Mouse (Mus musculus) embryonic facial prominence, embryonic 11.5 days (tissue): ENCODE results near the gene Trcg1. TPM values are rescaled to one million over a fixed set of nuclear protein-coding genes. Genes with fewer than 3 reads are reported as not detected.

Experiments
- ATAC-seq: fragments of 200-750 bp; cut with Nextera tagmentation; replicated peaks from 2 replicates; pipeline ENCODE4 v1.8.0; 2017; ENCODE audit warnings: low read depth; ENCODE audit not compliant: insufficient number of reproducible peaks, low FRiP score, low TSS enrichment
- DNase-seq: peaks from one replicate; pipeline ENCODE4 v3.0.0-alpha.2; 2015; ENCODE audit warnings: low spot score
- H3K27ac ChIP-seq: fragments of 300-500 bp; sonication (generic); replicated peaks from 2 replicates; pipeline ENCODE4 v1.5.1; 2014; ENCODE audit warnings: mild to moderate bottlenecking, low read depth, low read length, control low read depth
- H3K27me3 ChIP-seq: fragments of 300-500 bp; sonication (generic); 2 replicates; pipeline ENCODE4 v1.6.1; 2014; ENCODE audit warnings: mild to moderate bottlenecking, low read length, moderate library complexity, mixed read lengths; ENCODE audit not compliant: control insufficient read depth, insufficient read depth
- H3K36me3 ChIP-seq: fragments of 300-500 bp; sonication (generic); replicated peaks from 2 replicates; pipeline ENCODE4 v1.6.1; 2014; ENCODE audit warnings: low read depth, mild to moderate bottlenecking, low read length, moderate library complexity, mixed read lengths; ENCODE audit not compliant: control insufficient read depth, insufficient read depth
- H3K4me1 ChIP-seq: fragments of 300-500 bp; sonication (generic); 2 replicates; pipeline ENCODE4 v1.6.1; 2014; ENCODE audit warnings: low read length, mixed read lengths; ENCODE audit not compliant: control insufficient read depth, insufficient read depth
- H3K4me2 ChIP-seq: fragments of 300-500 bp; sonication (generic); 2 replicates; pipeline ENCODE4 v1.6.1; 2014; ENCODE audit warnings: low read depth, mild to moderate bottlenecking, control low read depth, low read length, moderate library complexity
- H3K4me3 ChIP-seq: fragments of 300-500 bp; sonication (generic); 2 replicates; pipeline ENCODE4 v1.5.1; 2014; ENCODE audit warnings: low read depth, low read length, control low read depth
- H3K9ac ChIP-seq: fragments of 300-500 bp; sonication (generic); replicated peaks from 2 replicates; pipeline ENCODE4 v1.6.1; 2014; ENCODE audit warnings: mild to moderate bottlenecking, control low read depth, low read length
- H3K9me3 ChIP-seq: fragments of 300-500 bp; sonication (generic); replicated peaks from 2 replicates; pipeline ENCODE4 v1.6.1; 2016; ENCODE audit warnings: mild to moderate bottlenecking, low read length, inconsistent platforms, mixed read lengths; ENCODE audit not compliant: control insufficient read depth
- WGBS: fragments of 180-500 bp; shearing (Covaris S2); extraction: QIAGEN DNeasy Blood & Tissue Kit; methylation state at CpG from one replicate; pipeline ENCODE4 v1.1.7; 2014; 5-methylcytosine and 5-hydroxymethylcytosine counted together
- polyA plus RNA-seq: library from polyadenylated mRNA; unstranded; fragments of >200 nt; fragmentation: Nextera tagmentation; extraction: Ambion mirVana; gene quantifications from 2 replicates; pipeline ENCODE4 v1.2.1, GENCODE M21; 2014

Gene Trcg1
- polyA plus RNA-seq, 1 experiment from 2014 or later: not detected

DNA sequence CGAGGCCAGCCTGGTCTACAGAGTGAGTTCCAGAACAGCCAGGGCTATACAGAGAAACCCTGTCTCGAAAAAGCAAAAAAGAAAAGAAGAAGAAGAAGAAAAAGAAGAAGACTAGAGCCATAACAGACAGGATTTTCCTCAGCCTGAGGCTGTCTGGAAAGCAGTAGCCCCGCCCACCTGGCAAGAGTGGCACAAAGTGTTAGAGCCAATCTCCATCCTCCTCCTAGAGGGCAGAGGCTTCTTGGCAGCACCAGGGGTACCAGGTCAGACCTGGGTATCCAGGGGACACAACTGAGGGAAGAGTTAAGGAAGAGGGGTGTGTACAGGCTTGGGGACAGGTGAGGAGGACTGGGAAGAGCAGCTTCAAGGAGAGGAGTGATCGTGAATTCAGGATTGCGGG is 1.3 kb downstream of the Trcg1 start:
- Histone ChIP-seq H3K4me1 (no peaks in the 10 kb centered on the region), H3K27me3 (no peaks in the 10 kb centered on the region), H3K27ac (no peak overlapping the region), H3K9me3 (no peaks in the 10 kb centered on the region), H3K9ac (no peak overlapping the region), H3K36me3 (no peaks in the 10 kb centered on the region), H3K4me3 (no peak overlapping the region), H3K4me2 (no peak overlapping the region)
- DNase-seq: no peak
- WGBS: 89% methylated on average over 5 of the region's 5 CpGs
- no peak for ATAC-seq

DNA sequence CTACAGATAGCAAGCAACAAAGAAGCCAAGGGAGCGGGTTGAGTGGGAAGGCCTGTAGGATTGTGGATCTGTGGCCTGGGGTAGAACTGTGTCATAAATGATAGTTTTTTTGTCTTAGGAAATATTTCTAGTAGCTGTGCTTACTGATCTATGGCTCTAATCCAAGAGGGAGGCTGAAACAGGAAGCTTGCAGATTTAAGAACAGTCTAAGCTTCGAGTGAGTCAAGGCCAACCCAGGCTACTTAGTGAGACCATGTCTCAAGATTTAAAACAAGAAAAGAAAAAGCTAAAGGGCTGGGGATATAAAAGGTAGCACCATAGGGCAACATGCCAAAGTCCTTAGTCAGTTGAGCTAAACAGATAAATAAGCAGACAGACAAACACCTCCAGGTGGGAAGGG is 1.9 kb downstream of the Trcg1 start:
- Histone ChIP-seq H3K4me1 (no peaks in the 10 kb centered on the region), H3K27ac (no peak overlapping the region), H3K36me3 (no peaks in the 10 kb centered on the region), H3K9ac (no peak overlapping the region), H3K9me3 (no peaks in the 10 kb centered on the region), H3K27me3 (no peaks in the 10 kb centered on the region), H3K4me2 (no peak overlapping the region), H3K4me3 (no peak overlapping the region)
- no peak for DNase-seq
- ATAC-seq: no peak
- 89% methylated on average over 2 of the region's 2 CpGs for WGBS

DNA sequence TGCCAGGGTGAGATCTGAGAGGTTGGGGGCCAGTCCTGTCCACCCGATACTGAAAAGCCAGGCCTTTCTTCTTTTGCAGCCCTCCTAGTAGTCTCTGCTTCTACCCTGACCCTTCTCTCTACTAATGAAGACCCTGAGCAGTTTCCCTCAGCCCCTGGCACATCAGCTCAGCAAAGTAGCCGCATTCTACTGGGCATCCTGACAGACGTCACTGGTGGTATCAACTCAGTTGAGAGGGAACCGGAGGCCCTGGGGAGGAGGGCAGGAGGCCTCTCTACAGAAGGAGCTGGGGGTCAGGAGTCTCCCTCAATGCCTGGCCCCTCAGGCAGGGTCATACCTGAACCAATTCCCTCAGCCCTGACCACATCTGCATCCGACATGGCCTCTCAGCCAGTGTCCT is 4.8 kb downstream of the Trcg1 start:
- no peak overlapping the region for H3K9ac ChIP-seq
- no peak overlapping the region for H3K27ac ChIP-seq
- H3K4me1 ChIP-seq: no peaks in the 10 kb centered on the region
- no peak overlapping the region for H3K4me2 ChIP-seq
- no peaks in the 10 kb centered on the region for H3K27me3 ChIP-seq
- WGBS: 71% methylated on average over 5 of the region's 5 CpGs
- DNase-seq (no peak), ATAC-seq (no peak)
- no peaks in the 10 kb centered on the region for H3K9me3 ChIP-seq
- no peaks in the 10 kb centered on the region for H3K36me3 ChIP-seq
- H3K4me3 ChIP-seq: no peak overlapping the region

DNA sequence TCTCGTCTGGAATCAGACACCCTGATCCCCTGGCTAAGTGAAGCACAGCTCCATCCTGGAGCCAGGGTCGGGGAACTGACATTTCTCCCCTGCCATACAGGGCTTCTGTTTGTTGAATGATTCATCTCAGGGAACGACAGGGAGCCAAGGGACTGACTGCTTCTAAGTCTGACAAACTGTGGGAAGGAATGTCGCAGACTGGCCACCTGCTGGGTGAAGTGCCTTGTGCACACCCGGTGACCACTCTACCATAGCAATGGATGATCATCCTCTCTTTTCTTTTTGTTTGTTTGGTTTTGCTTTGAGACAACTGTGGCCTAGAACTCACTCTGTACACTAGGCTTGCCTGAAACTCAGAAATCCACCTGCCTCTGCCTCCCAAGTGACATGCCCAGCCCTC is 6.6 kb downstream of the Trcg1 start:
- Histone ChIP-seq H3K4me1 (no peaks in the 10 kb centered on the region), H3K4me3 (no peak overlapping the region), H3K9ac (no peak overlapping the region), H3K36me3 (no peaks in the 10 kb centered on the region), H3K27me3 (no peaks in the 10 kb centered on the region), H3K9me3 (no peaks in the 10 kb centered on the region), H3K4me2 (no peak overlapping the region), H3K27ac (no peak overlapping the region)
- 40% methylated on average over 5 of the region's 5 CpGs for WGBS
- ATAC-seq (no peak), DNase-seq (no peak)

DNA sequence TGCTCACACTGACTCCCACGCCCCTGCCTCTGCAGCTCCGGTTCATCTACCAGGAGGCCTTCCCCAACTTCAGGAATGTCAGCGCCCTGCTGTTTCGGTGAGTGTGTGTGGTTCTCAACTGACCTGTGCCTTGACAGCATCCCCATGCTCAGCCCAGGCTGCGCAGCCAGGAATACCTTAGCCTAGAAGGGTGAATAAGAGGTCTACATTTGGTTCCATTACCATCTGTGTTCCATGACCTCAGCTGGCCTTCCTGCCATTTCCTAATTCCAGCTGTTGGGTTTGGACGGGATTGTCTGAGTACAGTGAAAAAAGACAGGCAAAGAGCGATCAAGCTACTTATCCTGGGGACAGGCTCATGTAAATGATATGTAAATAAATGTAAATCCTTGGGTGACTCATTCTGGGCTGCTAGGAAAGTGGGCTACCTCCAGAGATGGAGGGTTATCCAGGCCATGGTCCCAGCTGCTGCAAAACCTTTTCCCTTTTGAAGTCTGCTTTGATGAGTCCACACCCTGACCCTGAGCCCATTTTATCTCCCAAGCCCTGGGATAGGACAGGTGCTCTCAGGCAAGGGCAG is 7.8 kb downstream of the Trcg1 start:
- Histone ChIP-seq H3K27ac (no peak overlapping the region), H3K27me3 (no peaks in the 10 kb centered on the region), H3K4me3 (no peak overlapping the region), H3K36me3 (no peaks in the 10 kb centered on the region), H3K9me3 (no peaks in the 10 kb centered on the region), H3K9ac (no peak overlapping the region), H3K4me2 (no peak overlapping the region), H3K4me1 (no peaks in the 10 kb centered on the region)
- WGBS: 31% methylated on average over 7 of the region's 7 CpGs
- ATAC-seq (no peak), DNase-seq (no peak)

DNA sequence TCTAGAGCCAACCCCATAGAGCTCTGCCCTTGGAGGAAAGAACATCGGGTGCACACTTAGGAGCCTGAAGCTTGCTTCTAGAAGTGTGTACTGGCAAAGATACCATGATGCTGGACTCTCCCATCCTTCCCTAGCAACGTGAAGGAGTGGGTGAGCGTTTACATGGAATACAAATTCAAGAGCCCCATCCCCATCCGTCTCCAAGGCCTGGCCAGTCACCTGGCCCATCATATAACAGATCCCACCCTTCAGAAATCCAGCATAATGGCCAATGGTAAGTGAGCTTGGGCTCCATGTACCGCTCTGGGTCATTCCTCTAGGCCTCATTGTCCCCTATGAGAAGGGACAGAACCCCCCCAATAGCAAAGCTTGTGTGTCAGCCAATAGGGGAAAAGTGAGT is 10.1 kb downstream of the Trcg1 start:
- H3K4me2 ChIP-seq: no peak overlapping the region
- DNase-seq (no peak), ATAC-seq (no peak)
- no peaks in the 10 kb centered on the region for H3K4me1 ChIP-seq
- WGBS: 90% methylated on average over 5 of the region's 5 CpGs
- H3K9me3 ChIP-seq: no peaks in the 10 kb centered on the region
- H3K27ac ChIP-seq: no peak overlapping the region
- no peak overlapping the region for H3K4me3 ChIP-seq
- H3K9ac ChIP-seq: no peak overlapping the region
- H3K36me3 ChIP-seq: no peaks in the 10 kb centered on the region
- no peaks in the 10 kb centered on the region for H3K27me3 ChIP-seq

DNA sequence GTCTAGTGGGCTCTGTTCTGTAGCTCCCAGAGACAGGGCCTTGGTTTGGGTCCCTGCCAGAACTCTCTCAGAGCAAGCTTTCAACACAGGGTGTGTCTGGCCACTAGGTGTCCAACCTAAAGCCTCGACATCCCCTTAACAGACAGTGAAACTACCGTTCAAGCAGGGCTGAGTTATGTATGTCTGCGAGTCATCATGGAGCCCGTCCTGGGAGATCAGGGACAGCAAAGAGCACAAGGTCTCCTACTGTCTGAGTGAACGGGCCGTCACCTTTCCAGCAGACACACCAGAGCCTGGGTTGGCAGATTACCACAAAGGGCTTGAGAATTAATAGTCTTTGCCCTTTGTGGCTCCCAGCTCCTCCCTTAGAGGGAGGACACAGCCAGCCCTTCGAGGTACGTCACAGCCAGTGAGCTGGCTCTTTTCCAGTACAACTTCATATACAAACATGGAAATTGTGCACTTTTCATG is 10.9 kb downstream of the Trcg1 start:
- Histone ChIP-seq H3K4me3 (no peak overlapping the region), H3K9me3 (no peaks in the 10 kb centered on the region), H3K4me2 (no peak overlapping the region), H3K27ac (no peak overlapping the region), H3K36me3 (no peaks in the 10 kb centered on the region), H3K9ac (no peak overlapping the region), H3K4me1 (no peaks in the 10 kb centered on the region), H3K27me3 (no peaks in the 10 kb centered on the region)
- ATAC-seq (no peak), DNase-seq (no peak)
- WGBS: 80% methylated on average over 8 of the region's 8 CpGs

DNA sequence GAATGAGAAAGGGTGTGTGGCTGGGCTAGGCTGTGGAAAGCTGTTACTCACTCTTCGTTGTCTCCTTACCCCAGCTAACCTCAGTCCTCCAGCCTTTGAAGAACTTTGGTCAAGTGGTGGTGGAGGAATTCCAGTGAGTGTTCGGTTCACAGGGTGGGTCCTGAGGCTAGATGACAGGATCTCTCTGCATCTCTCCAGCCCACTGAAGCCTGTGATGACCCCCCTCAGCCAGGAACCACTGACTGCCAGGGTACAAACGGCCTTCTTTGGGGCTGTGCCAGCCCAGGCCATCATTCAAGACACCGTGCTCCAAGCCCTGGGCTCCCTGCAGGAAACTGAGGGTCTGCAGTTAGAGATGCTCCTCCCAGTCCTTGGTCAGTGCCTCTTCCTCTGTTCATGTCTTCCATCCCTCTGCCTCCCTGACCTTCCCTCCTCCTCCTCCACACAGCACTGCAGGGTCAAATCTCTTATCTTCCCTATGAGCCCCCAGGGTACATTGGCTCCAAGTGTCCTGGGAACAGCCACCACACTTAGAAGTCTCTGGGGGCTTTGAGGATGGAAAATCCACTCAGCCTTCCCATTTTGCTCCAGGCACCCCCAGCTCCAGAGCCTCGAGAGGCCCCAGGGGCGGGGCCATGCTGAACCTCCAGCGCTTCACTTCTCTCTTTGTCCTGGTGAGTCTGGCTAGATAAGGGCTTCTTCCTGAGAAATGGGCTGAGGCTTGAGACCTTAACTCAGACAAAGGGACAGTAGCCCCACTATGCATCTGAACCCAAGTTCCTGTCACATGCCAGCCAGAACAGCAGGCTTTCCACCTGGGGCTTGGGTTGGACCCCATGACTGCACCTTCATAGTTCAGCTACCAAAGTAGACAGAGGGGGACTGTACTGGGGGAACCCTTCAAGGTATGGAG is 11.9 kb downstream of the Trcg1 start:
- no peak overlapping the region for H3K4me2 ChIP-seq
- no peak overlapping the region for H3K9ac ChIP-seq
- H3K4me3 ChIP-seq: no peak overlapping the region
- no peak overlapping the region for H3K27ac ChIP-seq
- no peaks in the 10 kb centered on the region for H3K4me1 ChIP-seq
- no peaks in the 10 kb centered on the region for H3K27me3 ChIP-seq
- no peak for ATAC-seq
- no peak for DNase-seq
- H3K9me3 ChIP-seq: no peaks in the 10 kb centered on the region
- 66% methylated on average over 7 of the region's 7 CpGs for WGBS
- H3K36me3 ChIP-seq: no peaks in the 10 kb centered on the region; the same call in 1 of the 2 replicates
